Mouse (Mus musculus): ENCODE results near the gene Fnip1.
A peak's percentile ranks its signal among the peaks of the same experiment; 100 is the strongest.

Gene Fnip1

GRCm38 (mm10) chr11:54458168-54458567, 20.2 kb downstream of the Fnip1 start:
- DNase-seq (ENCODE audit: low read depth, low spot score) = no peak

GRCm38 (mm10) chr11:54464557-54465244, 26.7 kb downstream of the Fnip1 start:
- DNase-seq (ENCODE audit: low read depth, low spot score) = peak; percentile 58

- no peak for DNase-seq (ENCODE audit: low read depth, low spot score)
Observed at GRCm38 (mm10) chr11:54472231-54472630, 34.2 kb downstream of the Fnip1 start.

- DNase-seq (ENCODE audit: low read depth, low spot score) = no peak
Observed at GRCm38 (mm10) chr11:54478414-54478813, 40.4 kb downstream of the Fnip1 start.

GRCm38 (mm10) chr11:54486041-54486440, 48.0 kb downstream of the Fnip1 start:
- no peak for DNase-seq (ENCODE audit: low read depth, low spot score)

GRCm38 (mm10) chr11:54491946-54492558, 54.1 kb downstream of the Fnip1 start:
- DNase-seq (ENCODE audit: low read depth, low spot score) = no peak

GRCm38 (mm10) chr11:54492559-54492958, 54.6 kb downstream of the Fnip1 start:
- DNase-seq (ENCODE audit: low read depth, low spot score) = peak; percentile 32

- no peak for DNase-seq (ENCODE audit: low read depth, low spot score)
Observed at GRCm38 (mm10) chr11:54499838-54500237, 61.8 kb downstream of the Fnip1 start.

GRCm38 (mm10) chr11:54502546-54503245, 64.7 kb downstream of the Fnip1 start:
- DNase-seq (ENCODE audit: low read depth, low spot score) = peak; percentile 49

GRCm38 (mm10) chr11:54513584-54513983, 75.6 kb downstream of the Fnip1 start:
- no peak for DNase-seq (ENCODE audit: low read depth, low spot score)

- DNase-seq (ENCODE audit: low read depth, low spot score) = peak; percentile 15
Observed at GRCm38 (mm10) chr11:54521927-54522528, 84.0 kb downstream of the Fnip1 start.

- peak; percentile 98 for DNase-seq (ENCODE audit: low read depth, low spot score)
Observed at GRCm38 (mm10) chr11:54522529-54523430, 84.8 kb downstream of the Fnip1 start, which contains the start of gene Rapgef6. Gene Rapgef6, plus strand, starts transcription at chr11:54522847.

- DNase-seq (ENCODE audit: low read depth, low spot score) = no peak
Observed at GRCm38 (mm10) chr11:54523431-54524001, 85.5 kb downstream of the Fnip1 start.

GRCm38 (mm10) chr11:54528002-54528401, 90.0 kb downstream of the Fnip1 start:
- DNase-seq (ENCODE audit: low read depth, low spot score) = no peak

- DNase-seq (ENCODE audit: low read depth, low spot score) = no peak
Observed at GRCm38 (mm10) chr11:54530391-54530790, 92.4 kb downstream of the Fnip1 start.

GRCm38 (mm10) chr11:54530916-54531315, 92.9 kb downstream of the Fnip1 start:
- no peak for DNase-seq (ENCODE audit: low read depth, low spot score)

- DNase-seq (ENCODE audit: low read depth, low spot score) = no peak
Observed at GRCm38 (mm10) chr11:54533834-54534233, 95.8 kb downstream of the Fnip1 start.

- no peak for DNase-seq (ENCODE audit: low read depth, low spot score)
Observed at GRCm38 (mm10) chr11:54534871-54535270, 96.9 kb downstream of the Fnip1 start.

- DNase-seq (ENCODE audit: low read depth, low spot score) = no peak
Observed at GRCm38 (mm10) chr11:54539031-54539430, 101.0 kb downstream of the Fnip1 start.

GRCm38 (mm10) chr11:54539486-54539885, 101.5 kb downstream of the Fnip1 start:
- no peak for DNase-seq (ENCODE audit: low read depth, low spot score)

GRCm38 (mm10) chr11:54540328-54540727, 102.3 kb downstream of the Fnip1 start:
- no peak for DNase-seq (ENCODE audit: low read depth, low spot score)
